Mouse (Mus musculus): Measurements from ENCODE around the gene Cacng2.
A peak's percentile ranks its signal among the peaks of the same experiment; 100 is the strongest.

Cacng2 gene

DNA sequence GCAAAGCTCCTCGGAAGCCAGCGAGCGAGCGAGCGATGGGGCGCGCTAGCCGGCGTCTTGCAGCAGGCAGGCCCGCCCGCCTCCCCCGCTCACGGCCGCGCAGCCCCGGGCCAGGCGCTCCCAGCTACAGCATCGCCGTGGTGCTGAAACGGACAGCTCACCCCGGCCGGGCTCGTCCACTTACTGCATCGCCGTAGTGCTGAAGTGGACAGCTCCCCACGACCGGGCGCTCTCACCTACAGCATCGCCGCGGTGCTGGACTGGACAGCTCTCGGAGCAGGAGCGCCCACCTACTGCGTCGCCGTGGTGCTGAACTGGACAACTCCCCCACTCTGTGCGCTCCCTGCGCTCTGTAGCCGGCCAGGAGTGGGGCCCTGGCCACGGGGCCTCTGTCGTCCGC, at the start of gene Cacng2:
Cacng2 (minus strand) TSS at position 325 of the 400 bp plus-strand sequence.
- peak; percentile 50 to 87 for DNase-seq (ENCODE audit: low spot score in 2 of 2)

DNA sequence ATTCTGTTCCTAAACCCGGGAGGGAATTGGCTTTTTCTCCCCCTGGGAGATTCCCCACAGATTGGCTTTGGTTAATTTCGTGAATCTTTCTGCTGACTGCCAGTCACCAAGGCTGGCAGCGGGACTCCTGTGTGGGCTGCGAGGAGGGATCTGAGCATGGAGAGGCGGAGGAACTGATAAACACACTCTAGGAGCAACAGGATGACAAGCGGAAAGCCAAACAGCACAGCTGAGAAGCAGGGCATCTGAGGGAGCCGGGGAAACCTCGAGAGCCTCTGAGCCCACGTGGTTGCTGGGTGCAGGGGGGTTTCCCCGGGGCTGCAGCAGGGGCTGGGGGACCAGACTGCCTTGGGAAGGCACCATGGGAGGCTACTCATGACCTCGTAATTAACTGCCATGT, 49.7 kb upstream of the Cacng2 start:
- no peak for DNase-seq (ENCODE audit: low spot score in 2 of 2)

DNA sequence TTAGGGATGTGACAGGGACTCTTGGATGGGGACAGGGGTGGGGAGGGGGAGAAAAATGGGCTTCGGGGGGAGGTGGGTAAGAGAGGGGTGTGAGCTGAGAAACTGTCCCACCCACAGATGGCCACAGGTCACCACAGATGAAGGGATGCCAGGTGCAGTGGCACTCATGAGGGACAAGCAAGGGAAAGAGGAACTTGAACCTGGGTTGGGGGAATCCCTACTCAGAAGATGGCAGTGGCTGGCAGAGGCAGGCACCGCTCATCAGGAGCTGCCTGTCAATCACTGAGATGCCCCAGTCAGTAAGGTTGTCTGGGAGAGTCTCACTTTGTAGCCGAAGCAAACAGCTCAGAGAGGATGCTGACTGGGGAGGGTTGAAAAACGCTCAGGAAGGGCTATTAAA, 45.5 kb upstream of the Cacng2 start:
- no peak for DNase-seq (ENCODE audit: low spot score in 2 of 2)

DNA sequence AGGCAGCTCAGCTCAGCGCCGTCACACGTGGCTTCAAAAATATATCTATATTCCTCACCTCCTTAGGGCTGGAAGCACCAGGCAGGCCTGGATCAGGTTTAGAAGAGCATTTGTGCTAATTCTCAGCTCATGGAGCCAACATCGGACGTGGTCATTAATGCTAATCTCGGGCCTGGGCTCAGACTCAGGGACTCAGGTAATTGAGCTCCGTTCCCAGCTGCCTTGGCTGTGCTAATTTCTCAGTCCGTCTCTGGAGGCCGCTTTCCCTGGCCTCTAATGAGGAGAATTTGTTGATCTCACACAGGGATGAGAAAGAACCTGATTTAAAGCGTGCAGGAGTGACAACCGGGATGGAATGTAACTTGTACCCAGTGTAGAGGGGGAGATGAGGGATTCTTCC, 44.6 kb upstream of the Cacng2 start:
- no peak for DNase-seq (ENCODE audit: low spot score in 2 of 2)

DNA sequence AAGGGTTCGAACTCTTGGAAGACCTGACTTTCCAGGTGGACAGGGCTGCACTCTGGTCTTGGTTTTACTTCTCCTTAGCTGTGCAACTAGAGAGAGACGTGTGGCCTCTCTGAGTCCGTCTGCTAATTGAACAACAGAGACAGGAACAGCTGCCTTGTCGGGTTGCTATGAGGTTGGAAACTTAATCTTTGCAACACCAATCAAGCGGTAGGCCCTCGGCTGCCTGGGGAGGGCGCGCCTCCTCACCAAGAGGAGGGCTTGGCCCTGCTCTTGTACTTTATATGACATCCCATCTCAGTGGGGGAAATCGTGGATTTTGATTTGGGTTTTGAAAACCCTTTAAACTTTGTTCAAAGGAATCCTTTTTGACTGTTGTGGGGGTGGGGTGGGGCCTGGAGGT, 42.1 kb upstream of the Cacng2 start:
- no peak for DNase-seq (ENCODE audit: low spot score in 2 of 2)

DNA sequence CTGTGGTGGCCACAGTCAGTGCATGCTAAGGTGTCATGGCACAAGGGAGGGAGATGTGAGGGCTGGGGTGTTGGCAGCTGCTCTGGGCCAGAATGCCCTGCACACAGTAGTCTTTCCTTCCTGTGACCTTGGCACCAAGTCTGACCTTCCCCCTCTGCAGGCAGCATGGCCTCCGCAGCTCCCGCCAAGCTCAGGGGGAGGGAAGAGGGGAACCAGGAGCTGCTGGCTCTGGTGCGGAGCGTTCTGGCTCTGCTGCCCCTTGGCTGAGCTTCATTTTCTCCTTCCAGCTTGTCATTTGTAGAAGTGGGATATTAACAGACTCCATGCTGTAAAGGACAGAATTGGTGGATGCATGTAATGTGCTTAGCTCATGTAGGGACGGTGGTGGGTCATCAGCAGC, 38.5 kb upstream of the Cacng2 start:
- DNase-seq (ENCODE audit: low spot score in 2 of 2), result no peak

DNA sequence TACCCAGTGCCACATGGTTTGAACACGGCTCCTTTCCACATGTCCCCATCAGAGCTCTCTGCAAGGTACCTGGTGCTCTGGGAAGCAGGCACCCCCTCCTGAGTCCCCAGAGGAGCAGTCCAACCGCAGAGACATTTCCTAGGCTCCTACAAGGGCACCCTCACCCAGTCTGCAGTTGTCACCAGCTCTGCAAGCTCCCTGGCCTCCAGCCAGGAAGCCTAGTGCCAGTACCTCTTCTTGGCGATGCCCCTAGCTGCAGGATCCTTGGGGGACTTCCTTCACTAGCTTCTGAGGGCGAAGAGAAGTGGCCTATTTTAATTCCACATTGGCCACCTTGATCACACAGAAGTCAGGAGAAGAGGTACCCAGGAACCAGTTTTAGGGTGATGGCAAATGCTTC, 38.0 kb upstream of the Cacng2 start:
- DNase-seq (ENCODE audit: low spot score in 2 of 2), result no peak

DNA sequence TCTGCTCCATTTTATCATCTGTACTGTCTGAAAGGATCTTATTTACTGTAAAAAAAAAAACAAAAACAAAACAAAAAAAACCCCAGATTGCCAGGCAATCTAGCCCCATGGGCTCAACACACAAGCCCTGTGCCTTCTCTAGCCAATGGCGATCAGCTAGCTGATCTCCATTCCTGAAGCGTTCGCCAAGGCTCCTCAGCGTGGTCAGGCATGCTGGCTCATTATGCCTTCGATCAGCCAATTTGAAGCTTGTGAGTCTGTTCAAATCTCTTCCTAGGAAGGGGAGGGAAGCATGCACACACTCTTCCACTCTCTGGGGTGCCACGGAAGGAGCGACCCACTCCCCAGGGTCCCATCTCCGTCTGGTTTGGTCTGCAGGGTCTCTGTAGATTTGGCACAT, 37.5 kb upstream of the Cacng2 start:
- no peak for DNase-seq (ENCODE audit: low spot score in 2 of 2)

DNA sequence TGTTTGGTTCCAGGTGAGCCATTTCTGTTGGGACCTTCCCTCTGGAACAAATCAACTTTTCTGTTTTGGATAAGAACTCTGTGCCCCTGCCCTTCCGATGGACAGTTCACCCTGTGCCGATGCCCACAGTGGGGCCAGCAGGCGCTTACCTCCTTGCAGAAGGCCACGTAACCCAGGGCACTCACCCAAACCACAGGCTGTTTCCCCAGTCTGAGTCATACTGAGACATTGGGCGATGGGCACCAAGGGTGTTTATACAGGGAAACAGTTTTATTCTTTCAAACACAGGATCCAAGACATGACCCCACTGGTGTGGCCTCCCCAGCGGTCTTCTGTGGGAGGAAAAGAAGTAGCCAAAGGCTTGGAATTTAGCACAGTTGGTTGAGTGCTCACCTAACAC, 35.6 kb upstream of the Cacng2 start:
- DNase-seq (ENCODE audit: low spot score in 2 of 2), result no peak

DNA sequence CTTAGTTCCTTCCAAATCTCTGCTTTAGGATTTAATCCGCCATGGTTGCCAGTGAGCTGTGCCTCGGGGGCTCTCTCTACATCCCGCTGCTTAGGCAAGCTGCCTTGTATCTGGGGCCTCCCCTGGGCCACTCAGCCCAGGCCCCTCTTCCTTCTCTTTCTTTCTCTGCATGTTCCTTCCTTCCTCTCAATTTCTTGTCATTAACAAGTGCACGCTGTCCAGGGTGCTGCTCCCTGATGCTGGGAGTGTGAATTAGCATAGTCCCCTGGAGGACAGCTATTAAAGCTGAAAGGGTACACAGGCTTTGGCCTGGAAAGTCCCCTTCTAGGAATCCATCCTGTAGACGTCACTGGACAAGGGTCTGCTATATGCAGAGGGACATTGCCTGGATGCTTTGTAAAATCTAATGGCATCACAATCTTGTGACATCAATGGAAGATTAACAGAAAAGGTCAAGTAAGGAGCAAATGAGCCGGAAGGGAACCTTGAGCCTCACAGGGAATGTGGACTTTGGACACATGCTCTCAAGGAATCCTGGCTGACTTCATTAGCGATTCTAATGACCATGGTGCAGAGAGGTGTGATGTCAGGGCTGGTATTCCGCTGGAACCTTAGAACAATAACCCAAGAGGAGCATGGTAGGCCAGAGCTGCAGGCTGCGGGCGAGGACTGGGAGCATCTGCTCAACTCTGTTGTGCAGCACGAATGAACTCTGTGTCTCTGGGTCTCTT, 33.4 kb upstream of the Cacng2 start:
- DNase-seq (ENCODE audit: low spot score in 2 of 2), result no peak

DNA sequence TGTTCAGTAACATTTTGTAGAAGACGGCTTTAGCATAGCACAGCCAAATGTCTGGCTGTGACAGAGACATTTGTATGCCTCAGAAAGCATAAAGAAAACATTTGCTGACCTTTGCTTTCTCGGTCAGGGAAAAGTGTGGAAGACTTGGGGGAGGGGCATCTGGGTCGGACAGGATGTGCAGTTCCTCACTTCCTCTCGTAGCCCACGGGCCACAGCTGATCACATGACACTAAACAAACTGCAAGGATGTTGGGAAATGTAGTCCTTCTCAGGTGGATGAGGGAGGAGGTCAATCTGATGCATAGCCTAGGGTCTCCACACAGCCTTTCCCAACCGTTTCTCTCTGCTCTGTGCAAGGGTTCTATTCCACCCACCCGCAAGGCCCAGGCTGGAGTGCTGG, 28.7 kb upstream of the Cacng2 start:
- no peak for DNase-seq (ENCODE audit: low spot score in 2 of 2)

DNA sequence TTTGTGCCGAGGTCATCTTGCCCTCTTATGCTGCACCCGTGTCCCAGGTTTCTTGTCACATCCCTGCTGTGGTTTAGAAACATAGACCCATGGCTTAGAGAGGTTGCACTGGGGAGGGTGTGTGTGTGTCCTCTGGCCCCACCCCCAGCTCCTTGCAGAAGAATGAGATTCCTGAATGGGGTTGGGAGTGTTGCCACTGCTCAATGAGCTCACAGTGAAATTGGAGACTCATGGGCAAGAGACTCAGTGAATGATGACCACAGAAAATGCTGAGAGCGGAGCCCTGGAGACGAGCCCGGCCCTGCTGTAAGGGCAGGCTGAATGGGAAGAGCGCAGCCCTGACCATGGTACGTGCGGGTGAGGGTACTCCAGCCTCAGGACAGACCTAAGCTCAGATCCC, 20.4 kb upstream of the Cacng2 start:
- no peak for DNase-seq (ENCODE audit: low spot score in 2 of 2)

DNA sequence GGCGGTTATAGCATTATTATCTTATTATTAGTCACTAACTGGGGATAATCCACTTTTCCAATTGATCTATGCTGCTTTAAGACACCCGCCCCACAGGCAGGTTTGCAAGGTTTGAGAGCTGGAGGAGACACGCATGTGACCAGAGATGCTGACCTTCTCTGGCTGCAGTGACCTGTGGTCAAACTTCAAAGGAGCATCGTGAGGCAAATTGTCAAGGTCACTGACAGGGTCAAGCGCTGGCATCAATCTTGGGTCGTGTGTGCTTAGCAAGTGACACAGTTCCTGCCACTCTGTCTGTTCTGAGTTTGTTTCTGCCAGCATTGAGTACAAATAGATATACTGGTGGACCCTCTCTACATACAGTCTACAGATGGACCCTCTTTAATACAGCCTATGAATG, 14.8 kb upstream of the Cacng2 start:
- no peak for DNase-seq (ENCODE audit: low spot score in 2 of 2)

DNA sequence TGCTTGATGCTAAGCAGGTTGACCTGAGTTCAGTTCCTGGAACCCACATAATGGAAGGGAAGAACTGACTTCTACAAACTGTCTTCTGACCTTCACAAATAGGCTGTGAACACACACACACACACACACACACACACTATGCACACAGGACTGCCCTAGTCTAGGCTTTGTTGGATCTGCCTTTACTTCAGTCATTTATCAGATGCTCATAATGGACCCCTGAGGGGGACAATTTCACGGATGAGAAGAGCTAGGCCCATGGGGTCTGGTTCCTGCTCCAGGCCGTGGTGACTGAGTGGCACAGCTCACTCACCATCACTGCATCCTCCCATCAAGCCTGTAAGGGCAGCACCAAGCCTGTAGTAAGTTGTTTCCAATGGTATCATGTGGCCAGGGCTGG, 13.6 kb upstream of the Cacng2 start:
- no peak for DNase-seq (ENCODE audit: low spot score in 2 of 2)

DNA sequence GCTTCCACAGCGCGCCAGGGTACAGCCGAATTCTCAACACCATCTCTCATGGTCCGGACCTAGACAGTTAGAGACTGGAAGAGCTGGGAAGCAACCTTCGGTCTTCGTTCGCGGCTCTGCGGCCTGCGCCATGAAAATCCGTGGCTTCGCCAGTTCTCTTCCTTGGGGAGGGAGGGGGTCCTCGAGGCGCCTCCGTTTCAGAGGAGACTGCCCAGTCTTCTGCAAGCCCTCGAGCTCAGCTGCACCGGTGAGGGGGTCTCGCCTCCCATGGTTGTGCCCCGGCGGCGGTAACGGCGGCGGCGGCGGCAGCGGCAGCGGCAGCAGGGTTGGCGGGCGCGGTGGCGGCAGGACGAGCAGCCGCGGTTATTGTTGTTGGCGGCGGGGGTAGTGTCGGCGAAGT, 580 bp downstream of the Cacng2 start:
- no peak for DNase-seq (ENCODE audit: low spot score in 2 of 2)

DNA sequence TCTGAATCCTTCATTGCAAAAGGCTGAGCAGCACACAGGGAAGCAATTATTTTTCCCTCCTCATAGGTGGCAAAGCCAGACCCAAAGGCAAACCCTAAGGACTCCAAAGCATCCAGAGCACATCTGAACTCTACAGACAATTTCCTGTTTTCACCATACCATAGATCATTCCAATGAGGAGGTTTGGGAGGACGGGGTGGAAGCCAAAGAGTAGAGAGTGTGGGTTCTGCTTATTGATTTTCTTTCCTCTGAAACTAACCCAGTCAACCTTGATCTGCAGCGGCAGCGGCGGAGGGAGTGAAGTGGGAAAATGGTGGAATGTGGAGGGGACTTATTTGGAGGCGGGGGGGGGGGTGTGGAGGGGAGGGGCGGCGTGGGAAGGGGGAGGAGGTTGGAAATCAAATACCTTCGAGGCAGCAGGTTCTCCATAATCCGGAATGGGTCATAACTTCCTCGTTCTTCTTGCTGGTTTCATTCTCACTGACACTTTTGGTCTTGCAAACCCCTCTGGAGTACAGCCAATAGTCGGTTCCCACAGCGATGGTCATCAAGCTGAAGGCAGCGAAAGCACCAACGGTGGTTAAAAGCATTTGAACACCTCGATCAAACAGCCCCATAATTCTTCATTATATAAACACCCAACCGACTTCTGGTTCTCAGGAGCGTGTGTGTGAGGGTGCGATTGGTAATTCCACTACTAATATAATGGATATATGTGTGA, 1.4 kb downstream of the Cacng2 start:
- no peak for DNase-seq (ENCODE audit: low spot score in 2 of 2)

DNA sequence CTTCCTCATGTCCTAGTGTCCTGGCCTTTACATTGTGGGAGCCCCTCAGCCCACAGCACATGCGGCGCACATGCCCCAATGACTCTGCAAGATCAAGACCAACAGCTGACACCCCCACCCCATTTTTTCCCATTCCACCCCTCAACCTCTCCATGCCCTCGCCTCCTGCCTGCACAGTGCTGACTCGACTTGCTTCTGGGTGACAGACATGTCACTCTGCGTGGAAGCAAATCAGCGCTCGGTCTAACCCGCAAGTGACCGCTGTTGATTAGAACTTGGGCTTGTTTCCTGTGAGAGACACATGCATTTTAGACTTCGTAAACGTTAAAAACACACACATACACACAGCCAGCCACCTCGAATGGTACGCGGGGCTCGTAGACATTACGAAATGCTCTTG, 2.1 kb downstream of the Cacng2 start:
- DNase-seq (ENCODE audit: low spot score in 2 of 2), result no peak

DNA sequence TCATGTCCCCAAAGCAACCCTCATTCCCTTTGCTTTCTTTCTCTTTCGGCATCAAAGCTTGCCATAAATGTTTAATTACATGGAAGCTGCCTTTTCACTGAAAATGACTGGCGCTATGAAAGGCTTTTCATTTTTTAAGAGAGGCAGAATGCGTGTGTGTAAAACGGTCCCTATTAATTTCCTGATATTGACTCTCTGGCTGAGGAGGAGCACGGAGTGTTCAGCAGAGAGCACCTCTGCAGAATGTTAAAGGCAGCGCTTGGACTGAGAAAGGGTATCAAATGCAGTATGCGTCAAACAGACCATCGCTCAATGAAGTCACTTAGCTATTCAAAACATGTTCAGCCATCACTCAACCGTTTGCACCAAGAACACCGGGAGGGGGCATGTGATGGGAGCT, 2.9 kb downstream of the Cacng2 start:
- no peak for DNase-seq (ENCODE audit: low spot score in 2 of 2)

DNA sequence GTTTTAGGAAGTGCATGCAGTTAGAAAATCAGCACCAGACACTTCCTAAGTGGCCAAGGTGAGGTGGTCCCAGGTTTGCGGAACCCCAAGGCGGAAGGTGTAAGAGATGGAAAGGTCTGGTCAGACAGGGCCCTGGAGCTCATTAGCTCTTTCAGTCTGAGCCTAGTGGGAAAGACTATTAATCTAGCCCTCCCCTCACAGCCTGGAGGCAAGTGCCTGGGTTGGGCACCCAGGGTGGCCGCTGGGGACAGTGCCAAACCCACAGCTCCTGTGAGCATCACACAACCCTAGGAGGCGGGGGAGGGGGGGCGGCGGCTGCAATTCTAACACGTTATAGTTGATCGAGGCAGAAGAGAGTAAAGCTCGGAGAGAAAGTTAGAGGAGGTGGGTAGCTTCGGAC, 3.6 kb downstream of the Cacng2 start:
- no peak for DNase-seq (ENCODE audit: low spot score in 2 of 2)

DNA sequence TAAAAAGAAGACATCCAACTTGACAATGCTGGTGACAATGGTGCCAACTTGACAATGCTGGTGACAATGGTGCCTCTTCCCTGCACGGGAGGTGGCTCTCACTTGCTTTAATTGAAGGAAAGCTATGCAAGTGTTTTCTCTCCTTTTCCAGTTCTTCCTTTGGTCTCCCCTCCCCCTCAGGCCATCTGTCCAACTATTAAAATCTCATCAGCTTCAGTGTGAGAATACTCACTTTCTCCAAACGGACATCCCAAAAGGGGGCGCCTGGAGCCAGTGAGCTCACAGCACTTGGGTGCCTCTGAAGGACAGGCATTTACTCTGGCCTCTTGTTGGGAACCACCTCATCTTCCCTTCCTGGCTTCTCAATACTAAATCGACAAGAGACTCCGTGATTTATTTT, 20.3 kb downstream of the Cacng2 start:
- DNase-seq (ENCODE audit: low spot score in 2 of 2), result no peak

DNA sequence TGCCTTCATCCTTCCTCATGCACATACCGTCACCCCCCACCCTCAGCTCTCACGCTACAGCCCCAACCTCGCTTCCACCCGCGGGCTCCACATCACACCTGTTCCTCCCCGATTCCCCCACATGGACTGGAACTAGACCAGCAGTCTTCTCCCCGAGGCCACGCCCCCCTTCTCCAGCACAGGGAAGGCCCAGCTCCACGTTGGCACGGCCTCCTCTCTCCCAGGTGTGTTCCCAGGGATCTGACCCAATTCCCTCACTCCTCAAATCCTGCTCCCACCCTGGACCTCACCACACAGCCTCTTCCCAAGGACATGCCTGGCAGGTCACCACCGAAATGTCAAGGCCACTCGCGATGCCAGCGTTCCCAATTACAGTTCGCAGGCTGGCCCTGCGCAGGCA, 23.8 kb downstream of the Cacng2 start:
- no peak for DNase-seq (ENCODE audit: low spot score in 2 of 2)

DNA sequence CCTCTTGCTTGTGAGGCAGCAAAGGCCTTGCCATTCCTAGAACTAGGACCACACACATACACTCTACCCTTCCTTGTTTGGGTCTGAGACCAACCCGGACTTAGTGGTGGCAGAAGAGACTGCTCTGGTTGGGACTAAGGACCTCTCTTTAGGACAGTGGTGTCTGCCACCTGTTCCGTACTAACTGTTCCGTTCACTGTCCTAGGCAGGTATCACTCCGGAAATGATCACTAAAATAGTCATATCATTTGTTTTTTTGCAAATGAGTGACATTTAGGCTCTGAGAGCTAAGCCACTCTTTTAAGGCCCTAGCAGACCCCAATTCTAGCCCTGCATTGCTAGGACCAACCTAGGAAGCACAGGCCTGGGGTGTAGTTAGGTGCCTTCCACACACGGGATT, 26.2 kb downstream of the Cacng2 start:
- no peak for DNase-seq (ENCODE audit: low spot score in 2 of 2)

DNA sequence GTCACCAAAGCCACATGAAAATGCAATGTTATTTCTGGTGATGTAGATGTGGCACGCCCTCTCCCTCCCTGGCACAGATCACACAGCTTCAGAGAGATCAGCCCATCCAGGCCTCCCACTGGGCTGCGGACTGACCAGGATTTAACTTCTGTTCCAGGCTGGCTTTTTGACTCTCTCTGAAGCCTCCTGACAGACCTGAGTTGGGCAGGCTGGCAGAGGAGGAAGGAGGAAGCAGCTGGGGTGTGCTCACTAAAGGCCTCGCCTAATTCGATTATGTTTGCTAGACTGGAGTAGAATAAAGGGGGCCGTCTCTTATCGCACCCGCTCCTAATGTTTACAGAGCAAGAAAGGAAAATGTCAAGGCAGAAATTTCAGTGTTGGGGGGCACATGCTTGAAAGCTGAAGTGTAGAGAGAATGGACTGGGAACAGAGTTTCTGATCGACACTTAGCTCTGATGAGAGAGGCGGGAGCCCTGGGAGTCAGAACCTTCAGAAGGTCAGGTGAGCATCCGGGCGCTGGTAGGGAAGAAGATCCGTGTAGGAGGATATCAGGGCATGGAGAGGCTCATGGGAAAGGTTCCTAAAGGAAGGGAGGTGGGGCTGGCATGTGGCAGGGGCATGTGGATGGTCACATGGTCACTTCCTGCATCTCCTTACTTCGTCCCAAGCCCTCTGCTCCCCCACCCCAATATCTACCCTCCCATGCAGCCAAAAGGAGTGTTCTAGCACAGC, 36.8 kb downstream of the Cacng2 start:
- DNase-seq (ENCODE audit: low spot score in 2 of 2), result no peak

All from left cerebral cortex, adult 9 months (tissue).